Mouse (Mus musculus): ENCODE data around the gene Trim72.
"Not testable (repeated sequence)": the region's sequence is repeated elsewhere in the genome, so short reads cannot be mapped to it uniquely, and the experiment has no call there.

Gene Trim72

GRCm38 (mm10) chr7:128006193-128006592 is 2.4 kb downstream of the Trim72 start:
- no peak for DNase-seq (ENCODE audit: low read depth, low spot score)

DNA sequence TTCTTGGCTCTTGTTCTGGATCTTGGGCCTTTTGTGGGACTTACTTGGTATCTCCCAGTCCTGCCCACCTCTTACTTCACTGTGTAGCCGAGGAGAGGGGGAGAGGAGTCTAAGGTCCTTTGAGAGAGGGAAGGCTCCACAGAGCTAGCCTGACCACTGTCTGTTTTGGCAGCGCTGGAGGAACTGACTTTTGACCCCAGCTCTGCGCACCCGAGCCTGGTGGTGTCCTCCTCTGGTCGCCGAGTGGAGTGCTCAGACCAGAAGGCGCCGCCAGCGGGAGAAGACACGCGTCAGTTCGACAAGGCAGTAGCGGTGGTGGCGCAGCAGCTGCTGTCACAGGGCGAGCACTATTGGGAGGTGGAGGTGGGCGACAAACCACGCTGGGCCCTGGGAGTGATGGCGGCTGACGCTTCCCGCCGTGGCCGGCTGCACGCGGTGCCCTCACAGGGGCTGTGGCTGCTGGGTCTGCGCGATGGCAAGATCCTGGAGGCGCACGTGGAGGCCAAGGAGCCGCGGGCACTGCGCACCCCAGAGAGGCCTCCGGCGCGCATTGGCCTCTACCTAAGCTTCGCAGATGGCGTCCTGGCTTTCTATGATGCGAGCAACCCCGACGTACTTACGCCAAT is 6.1 kb downstream of the Trim72 start:
- DNase-seq (ENCODE audit: low read depth, low spot score) = no peak

DNA sequence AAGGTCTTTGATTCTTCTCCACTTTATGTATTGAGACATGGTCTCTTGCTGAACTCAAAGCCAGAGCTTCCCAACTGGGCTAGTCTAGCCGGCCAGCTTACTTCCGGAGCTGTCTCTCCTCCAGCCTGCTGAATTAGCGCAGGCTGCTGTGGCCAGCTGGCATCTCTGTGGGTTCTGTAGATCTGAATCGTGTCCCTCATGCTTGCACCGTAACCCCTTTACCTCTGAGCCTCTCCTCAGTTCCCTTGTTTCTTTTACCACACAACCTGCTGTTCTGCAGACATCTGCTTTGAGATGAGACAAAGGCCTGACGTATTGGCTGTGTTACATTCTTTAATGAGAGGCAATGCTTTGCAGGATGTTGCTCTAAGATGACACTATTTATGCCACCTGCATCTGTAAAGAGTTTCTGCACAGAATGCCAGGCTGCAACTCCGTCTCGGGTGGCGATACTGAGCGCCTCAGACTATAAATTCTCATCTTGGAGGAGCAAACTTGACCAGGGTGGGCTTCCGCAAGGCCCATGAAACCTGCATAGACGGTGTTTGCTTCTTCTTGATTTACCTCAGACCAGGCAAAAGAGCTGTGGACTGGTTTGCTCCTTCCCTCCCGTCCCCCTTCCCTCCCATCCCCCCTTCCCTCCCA is 8.5 kb downstream of the Trim72 start:
- no peak for DNase-seq (ENCODE audit: low read depth, low spot score)

DNA sequence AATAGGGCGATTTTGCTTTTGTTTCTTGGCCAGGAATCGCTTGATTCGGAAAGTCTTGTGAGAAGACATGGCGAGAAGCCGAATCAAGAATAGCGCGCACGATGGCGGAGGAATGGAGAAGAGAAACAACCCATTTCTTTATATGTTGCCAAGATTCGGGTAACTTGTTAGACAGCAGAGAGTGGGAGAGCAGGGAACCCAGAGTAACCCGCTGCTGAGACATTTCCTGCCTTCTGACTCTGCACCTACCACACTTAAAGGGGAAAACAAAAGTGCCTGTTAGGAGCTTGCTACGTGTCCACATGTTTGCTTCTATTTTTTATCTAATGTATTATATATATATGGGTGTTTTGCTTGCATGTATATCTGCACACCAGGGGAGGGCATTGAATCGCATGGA is 9.4 kb downstream of the Trim72 start:
- no peak for DNase-seq (ENCODE audit: low read depth, low spot score)

DNA sequence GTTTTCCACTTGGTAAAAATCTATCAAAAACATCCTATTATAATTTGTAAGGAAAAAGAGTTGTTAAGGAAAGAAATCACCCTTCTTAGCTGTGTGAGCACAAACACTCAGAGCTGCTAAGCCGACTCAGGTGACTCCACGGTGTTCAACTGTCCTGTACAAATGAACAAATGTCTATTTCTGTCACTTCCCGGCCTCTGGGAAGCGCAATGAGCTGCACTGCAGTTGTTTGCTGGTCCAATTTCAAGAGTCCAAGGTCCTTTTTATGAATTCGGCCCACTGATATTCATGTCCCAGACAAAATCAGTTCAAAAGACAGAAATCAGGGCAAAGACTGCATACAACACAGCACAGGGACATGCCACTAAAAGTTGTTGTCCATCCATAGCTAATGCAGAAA is 12.4 kb downstream of the Trim72 start:
- DNase-seq (ENCODE audit: low read depth, low spot score) = not testable (repeated sequence)

DNA sequence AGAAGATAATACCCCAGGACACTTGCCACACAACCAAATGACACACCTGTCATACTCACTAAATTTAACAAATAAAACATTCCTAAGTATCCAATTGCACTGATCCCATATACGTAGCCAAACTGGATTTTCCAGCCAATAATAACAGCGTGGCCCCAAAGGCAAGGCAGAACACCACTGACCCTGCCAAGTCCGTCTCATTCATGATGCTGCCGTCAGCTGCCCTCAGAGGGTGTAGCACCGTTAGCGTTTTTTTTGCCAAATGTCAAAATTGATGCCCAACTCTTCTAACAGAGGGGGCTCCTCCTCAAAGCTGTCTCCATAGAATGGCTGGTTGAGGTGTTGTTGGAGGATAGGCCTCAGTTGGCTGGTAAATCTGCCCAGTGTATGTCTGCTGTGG is 12.9 kb downstream of the Trim72 start:
- no peak for DNase-seq (ENCODE audit: low read depth, low spot score)

- no peak for DNase-seq (ENCODE audit: low read depth, low spot score)
These were observed 14.5 kb downstream of the Trim72 start for GRCm38 (mm10) chr7:128018275-128018674.

- no peak for DNase-seq (ENCODE audit: low read depth, low spot score)
These were observed 15.4 kb downstream of the Trim72 start for GRCm38 (mm10) chr7:128019187-128019586.

GRCm38 (mm10) chr7:128022974-128023373 is 19.2 kb downstream of the Trim72 start:
- DNase-seq (ENCODE audit: low read depth, low spot score) = no peak

DNA sequence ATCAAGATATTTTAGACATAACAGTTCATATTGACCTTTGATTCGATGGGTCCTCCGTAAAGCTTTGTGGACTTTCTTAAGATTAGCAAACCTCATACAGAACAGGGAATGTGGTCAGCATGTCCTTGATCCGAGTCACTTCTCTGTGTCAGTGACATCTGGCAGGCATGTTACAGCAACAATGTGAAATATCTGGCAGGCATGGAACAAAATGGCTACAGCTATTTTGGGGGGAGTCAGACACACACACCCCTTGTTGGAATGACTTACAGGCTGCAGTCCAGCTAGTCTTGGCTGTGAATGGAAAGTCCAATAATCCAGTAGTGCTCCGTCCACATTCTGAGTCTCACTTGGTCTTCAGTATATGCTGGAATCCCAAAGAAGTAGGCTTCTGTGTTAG is 19.8 kb downstream of the Trim72 start:
- DNase-seq (ENCODE audit: low read depth, low spot score) = no peak

GRCm38 (mm10) chr7:128024364-128024763 is 20.6 kb downstream of the Trim72 start:
- DNase-seq (ENCODE audit: low read depth, low spot score) = no peak

DNA sequence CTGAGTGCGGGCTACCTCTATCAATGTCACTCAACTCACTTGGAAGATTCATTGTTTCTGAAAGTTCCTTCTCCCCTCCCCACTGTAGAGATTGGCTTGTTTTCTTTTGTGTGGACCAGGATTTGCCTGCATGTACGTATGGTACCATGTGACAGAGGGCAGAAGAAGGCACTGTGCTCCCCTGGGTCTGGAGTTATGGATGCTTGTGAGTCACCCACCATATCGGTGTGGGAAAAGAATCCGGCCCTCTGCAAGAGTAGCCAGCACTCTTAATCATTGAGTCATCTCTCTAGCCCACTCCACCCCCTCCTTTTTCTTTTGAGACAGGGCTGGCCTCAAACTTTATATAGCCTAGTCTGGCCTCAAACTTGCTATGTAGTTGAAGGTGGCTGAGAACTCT is 21.2 kb downstream of the Trim72 start:
- no peak for DNase-seq (ENCODE audit: low read depth, low spot score)

DNA sequence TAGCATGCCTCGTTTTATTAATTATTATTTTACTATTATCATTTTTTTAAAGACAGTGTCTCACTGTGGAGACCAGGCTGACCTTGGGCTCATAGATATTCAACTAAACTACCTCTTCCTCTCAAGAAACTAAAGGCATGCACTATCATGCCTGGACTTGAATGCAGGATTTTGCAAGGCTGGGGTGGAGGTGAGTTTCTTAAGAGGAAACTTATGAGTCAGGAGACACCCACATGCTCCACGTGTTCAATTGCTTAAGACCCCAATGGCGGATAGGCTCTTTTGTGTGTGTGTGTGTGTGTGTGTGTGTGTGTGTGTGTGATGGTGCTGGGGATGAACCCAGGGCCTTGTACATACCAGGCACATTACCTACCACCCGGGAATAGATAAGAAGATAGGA is 21.6 kb downstream of the Trim72 start:
- DNase-seq (ENCODE audit: low read depth, low spot score) = no peak

DNA sequence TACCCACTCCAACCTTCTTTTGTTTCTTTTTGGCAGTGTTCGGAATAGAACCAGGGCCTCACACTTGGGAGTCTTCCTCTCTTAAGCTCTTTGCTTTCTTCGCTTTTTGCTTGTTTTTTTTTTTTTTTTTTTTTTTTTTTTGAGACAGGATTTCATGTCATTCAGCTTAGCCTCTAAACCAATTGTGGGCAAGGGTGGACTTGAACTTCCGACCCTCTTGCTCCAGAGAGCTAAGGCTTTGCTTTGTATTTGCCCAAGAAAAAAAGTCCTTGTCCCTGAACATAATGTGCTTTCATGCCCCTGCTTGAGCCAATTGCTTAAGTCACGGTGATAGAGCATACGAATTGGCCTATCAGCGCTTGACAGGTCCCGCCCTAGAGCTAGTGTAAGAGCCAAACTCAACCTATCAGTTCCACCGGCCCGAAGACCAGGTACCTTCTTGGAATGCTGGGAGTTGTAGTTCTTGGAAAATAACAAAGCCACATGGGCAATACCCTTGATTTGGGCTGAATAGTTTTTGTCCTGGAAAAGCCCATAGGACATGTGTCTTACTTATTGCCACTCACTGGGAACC is 27.7 kb downstream of the Trim72 start:
- DNase-seq (ENCODE audit: low read depth, low spot score) = no peak

DNA sequence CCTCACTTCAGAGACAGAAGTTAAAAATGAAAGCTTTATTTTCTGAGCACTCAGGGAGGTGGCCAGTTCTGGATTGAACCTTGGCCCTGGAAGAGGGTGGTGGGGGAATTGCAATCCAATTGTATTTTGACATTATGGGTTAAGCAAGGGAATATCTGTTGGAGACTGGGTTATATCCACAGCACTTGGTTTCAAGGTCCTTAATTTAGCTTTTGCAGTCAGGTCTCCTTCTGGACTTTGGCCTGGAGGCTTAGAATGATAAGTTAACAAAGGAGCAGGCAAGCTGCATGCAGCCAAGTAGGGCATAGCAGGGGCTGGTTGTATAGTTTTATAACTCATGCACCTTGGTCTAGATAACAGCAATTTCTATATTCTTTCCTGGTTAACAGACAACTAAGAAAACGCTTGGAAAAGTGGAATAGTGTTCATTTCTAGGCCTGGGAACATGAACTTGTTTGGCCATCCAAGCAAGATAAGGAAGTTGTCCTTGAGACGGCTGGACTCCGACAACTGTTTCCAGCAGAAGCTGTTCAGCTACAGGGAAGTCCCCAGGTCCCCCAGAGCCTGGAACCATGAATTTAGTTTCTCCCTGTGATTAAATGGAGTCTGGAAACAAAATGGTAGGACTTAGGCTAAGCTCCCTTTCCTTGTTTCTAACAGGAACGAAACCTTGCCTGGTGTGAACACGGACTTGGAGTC is 28.7 kb downstream of the Trim72 start:
- DNase-seq (ENCODE audit: low read depth, low spot score) = no peak

DNA sequence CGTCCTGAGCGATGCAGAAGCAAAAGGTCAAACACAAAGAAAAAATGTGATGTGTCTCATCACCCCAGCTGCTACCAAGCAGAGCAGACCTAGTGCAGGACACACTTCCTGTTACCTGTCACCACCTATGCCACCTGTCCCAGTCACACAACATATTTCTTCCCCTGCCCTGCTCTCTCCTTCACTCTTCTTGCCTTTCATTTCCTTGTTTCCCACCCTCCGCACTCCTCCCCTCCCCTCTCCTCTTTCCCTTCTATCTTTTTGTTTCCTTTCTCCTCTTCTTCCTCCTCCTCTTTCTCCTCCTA is 29.2 kb downstream of the Trim72 start:
- no peak for DNase-seq (ENCODE audit: low read depth, low spot score)

DNA sequence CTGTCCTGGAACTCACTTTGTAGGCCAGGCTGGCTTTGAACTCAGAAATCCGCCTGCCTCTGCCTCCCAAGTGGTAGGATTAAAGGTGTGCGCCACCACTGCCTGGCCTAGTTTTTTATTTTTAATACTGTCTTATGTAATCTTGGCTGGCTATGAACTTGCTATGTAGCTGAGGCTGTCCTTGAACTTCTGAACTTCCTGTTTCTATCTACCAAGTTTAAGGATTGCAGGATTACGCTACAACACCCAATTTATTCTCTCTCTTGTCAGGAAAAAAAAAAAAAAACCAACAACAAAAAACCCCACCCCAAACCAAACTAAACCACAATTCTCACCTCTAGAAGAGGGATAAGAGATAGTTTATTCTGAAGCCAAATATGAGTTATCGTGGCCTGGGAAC is 29.9 kb downstream of the Trim72 start:
- no peak for DNase-seq (ENCODE audit: low read depth, low spot score)

DNA sequence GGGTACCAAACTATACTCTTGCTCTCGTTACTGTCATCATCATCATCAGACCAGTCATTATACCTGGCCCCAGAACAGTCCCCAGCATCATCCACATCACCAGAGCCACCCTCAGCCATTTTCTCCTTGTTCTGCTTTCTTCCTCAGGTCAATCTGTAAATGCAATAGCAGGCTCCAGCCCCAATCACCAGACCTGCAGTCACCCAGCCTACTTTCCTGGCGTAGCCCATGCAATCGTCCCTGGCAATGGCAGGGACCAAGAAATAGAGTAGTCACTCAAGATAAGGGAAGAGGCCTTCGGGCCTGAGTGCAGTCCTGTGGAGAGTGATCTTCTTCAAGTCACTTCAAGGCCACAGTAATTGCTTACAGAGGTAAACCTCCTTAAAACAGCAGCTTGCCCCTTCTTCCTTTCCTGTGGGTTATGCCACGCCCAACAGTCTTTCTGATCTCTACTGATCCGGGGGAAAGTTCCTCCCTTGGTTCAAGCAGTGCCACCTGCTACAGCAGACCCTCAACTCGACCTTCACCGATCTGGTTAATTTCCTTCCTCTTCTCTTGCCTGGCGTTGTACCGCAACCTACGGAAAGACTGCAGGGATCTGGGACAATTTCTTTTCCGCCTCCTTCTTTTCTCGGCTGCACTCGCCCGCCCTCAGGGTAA is 38.5 kb downstream of the Trim72 start:
- DNase-seq (ENCODE audit: low read depth, low spot score) = not testable (repeated sequence)

DNA sequence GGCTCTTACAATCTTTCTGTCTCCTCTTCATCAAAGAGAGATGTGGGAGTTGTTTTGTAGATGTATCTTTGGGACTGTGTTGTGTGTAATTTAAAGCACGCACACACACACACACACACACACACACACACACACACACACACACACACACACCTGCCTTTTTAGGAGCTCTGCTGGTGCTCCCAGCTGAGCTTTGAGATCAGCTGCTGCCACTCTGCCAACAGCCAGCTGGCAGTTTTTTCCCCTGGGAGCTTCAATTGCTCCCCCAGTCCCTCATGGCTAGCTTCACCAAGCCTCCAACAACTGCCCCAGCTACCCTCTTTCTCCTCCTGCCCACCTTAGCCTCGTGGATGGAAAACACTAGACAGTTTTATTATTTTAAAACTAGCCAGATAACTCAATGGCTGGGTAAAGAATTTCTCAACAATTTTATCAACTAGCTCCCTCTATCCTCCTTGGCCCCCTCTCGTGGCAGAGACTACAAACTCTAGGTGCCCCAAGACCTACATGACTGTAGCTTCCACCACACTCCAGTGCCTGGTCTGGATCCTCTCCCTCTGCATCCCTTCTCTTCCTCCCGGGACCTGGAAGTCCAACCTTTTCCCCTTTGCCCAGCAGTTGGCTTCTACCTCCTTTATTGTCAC is 40.5 kb downstream of the Trim72 start:
- no peak for DNase-seq (ENCODE audit: low read depth, low spot score)

- DNase-seq (ENCODE audit: low read depth, low spot score) = no peak
These were observed 41.9 kb downstream of the Trim72 start for GRCm38 (mm10) chr7:128045640-128046039.

DNA sequence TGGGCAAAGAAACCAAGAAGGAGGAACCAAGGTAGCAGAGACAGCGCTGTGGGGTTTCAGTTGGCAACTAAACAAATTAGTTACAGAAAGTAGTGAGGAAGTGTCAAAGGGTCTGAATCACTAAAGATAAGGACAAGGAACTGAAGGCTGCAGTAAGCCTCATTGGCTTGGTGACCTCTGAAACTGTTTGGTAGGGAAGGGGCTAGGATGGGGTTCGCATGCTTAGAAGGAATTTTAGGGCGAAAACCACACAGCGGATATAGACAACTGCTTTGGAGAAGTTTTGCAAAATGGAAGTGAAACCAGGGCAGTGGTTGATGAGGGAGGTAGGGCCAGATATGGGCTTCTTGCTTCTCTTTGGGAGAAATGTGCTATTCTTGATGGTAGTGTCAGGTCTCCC is 45.1 kb downstream of the Trim72 start:
- DNase-seq (ENCODE audit: low read depth, low spot score) = no peak

GRCm38 (mm10) chr7:128049254-128049653 is 45.5 kb downstream of the Trim72 start:
- DNase-seq (ENCODE audit: low read depth, low spot score) = no peak
